Mouse (Mus musculus): ENCODE measurements around the gene Tph1. TPM values are rescaled to one million over a fixed set of nuclear protein-coding genes. Genes with fewer than 3 reads are reported as not detected.

Tph1 gene
- 0.34 TPM for polyA plus RNA-seq (2017; shearing (Covaris generic))

GRCm38 (mm10) chr7:46672160-46672672 is at the start of gene Tph1:
Gene Tph1 (minus strand): TSS chr7:46672537.

GRCm38 (mm10) chr7:46715600-46715999 is 43.3 kb upstream of the Tph1 start, which contains the start of gene Saa3:
Gene Saa3 (minus strand): TSS chr7:46715700.

GRCm38 (mm10) chr7:46710390-46710844 is 38.1 kb upstream of the Tph1 start, which contains the start of gene Saal1:
Gene Saal1 (minus strand): TSS chr7:46710680.

GRCm38 (mm10) chr7:46639692-46640031 is 32.7 kb downstream of the Tph1 start, which contains the start of gene Sergef:
Gene Sergef (minus strand): TSS chr7:46639807.

Other genes with a start within 250 kb of the Tph1 start
- gene Sergef, start 32.7 kb downstream of the Tph1 start, polyA plus RNA-seq (2017; shearing (Covaris generic)): 21.3 TPM
- gene Saal1, start 38.1 kb upstream of the Tph1 start, polyA plus RNA-seq (2017; shearing (Covaris generic)): 25.1 TPM
- gene Saa3, start 43.2 kb upstream of the Tph1 start, polyA plus RNA-seq (2017; shearing (Covaris generic)): not detected
- gene Saa4, start 60.1 kb upstream of the Tph1 start, polyA plus RNA-seq (2017; shearing (Covaris generic)): not detected
- not detected for gene Saa1, start 70.4 kb upstream of the Tph1 start, polyA plus RNA-seq (2017; shearing (Covaris generic))
- not detected for gene Saa2, start 79.3 kb upstream of the Tph1 start, polyA plus RNA-seq (2017; shearing (Covaris generic))
- gene Hps5, start 123.5 kb upstream of the Tph1 start, polyA plus RNA-seq (2017; shearing (Covaris generic)): 39.7 TPM
- gene Gtf2h1, start 123.6 kb upstream of the Tph1 start, polyA plus RNA-seq (2017; shearing (Covaris generic)): 42.9 TPM
- gene Ldha, start 168.9 kb upstream of the Tph1 start, polyA plus RNA-seq (2017; shearing (Covaris generic)): 1,357 TPM
- not detected for gene Ldhc, start 188.7 kb upstream of the Tph1 start, polyA plus RNA-seq (2017; shearing (Covaris generic))
- 133 TPM for gene Tsg101, start 247.4 kb upstream of the Tph1 start, polyA plus RNA-seq (2017; shearing (Covaris generic))